Mouse (Mus musculus) heart, adult 11 months (tissue): ENCODE measurements around the gene Ggct.

ENCODE experiments used
- DNase-seq: peaks from one replicate; pipeline ENCODE4 v3.0.0; 2022

Ggct gene

DNA sequence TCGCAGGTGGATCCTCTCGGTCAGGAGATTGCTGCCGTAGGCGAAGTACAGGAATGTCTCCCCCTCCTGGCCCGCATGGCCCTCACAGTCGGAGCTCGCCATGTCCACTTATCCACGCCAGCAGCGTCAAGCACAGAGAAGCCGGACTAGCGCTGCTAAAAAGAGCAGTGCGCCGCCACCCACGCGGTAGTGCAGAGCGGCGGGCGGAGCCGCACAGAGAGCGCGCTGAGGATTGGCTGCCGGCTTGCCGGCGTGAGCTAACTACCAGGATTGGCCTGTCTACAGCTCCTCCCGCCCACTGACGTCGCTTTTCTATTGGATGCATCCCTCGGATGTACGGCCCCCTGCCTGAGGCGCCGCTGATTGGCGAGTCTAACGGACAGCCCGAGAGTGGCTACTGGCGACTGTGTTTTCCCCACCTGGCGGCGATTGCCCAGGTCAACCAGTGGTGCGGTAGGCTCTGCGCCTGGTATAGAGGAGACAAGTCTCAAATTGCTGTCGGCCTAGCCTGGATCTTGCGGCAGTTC is at the start of gene Ggct:
Ggct (minus strand) TSS at position 217 of the 527 bp plus-strand sequence.
- DNase-seq = peak; percentile 100

DNA sequence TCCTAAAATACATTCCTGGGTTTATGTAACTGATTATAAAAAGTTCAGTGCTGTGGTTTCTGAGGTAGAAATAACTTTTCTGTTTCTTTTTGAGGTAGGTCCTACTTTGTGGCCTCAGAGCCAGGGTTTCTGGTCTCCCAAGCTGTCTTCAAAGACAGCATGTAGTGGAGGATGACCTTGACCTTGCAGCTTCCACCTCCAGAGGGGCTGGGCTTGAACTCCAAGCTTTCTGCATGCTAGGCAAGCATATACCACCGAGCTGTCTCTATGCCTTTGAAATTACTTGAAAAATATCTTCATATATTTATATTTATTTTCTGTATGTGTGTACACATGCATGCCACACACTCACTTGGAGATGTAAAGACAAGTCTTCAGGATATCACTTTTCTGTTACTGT is 47.3 kb upstream of the Ggct start:
- no peak for DNase-seq

DNA sequence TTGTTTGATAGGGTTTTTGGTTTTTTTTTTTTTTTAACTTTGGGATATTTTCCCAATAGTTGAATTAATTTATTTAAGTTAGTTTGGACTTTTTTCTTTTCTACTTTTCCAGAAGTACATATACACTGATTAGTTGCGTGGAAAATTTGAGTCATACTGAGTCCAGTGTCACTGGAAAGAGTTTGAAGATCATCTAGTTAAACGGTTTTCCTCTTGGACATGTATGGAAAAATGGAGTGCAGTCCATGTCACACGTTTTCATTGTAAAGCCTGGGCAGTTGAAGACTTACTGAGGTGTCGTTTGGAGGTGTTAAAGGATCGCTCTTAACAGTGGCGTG is 46.7 kb upstream of the Ggct start:
- DNase-seq = no peak

- peak; percentile 87 for DNase-seq
These were observed 46.1 kb upstream of the Ggct start for GRCm38 (mm10) chr6:55038671-55039445.

DNA sequence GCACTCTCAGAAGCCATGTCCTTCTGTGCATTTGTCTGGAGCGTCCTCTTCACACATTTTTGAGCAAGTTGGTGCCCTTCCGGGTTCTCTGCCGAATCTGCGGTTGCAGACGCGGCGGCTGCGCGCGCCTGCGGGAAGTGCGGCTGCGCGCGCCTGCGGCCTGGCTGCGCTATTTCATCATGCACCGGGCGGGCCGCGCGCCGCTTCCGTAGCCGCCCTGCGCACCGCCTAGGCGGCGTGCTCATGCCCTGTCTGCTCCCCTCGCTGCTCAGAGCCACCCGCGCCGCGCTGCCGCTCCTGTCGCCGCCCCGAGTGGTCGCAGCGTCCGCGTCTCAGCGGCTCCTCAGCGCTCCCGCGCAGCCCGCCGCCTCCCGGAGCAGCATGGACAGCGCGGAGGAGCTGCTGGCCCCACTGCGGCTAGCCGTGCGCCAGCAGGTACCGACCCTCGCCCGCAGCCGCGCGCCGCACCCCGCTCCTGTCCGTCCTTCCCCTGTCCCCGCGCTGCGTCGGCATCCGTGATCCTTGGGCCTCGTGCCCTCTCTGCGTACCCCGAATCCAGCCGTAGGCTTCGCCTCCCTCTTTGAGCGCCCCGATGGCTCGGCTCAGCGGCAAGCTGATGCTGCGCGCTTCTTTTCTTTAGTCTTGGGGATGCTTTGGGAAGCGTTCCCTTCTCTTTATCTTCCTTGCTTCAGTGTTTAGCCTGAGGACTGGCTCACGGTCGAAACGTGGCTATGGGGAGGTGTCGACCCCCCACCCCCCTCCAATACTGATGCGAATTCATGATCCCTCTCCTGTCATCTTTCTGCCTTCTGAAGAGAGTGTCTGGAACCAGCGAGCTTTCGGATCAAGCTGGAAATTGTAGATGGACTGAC is 45.3 kb upstream of the Ggct start, which contains the start of gene Gars:
Gars (plus strand) TSS at position 209 of the 872 bp plus-strand sequence.
- peak; percentile 99 for DNase-seq

- no peak for DNase-seq
These were observed 44.0 kb upstream of the Ggct start for GRCm38 (mm10) chr6:55036731-55037130.

DNA sequence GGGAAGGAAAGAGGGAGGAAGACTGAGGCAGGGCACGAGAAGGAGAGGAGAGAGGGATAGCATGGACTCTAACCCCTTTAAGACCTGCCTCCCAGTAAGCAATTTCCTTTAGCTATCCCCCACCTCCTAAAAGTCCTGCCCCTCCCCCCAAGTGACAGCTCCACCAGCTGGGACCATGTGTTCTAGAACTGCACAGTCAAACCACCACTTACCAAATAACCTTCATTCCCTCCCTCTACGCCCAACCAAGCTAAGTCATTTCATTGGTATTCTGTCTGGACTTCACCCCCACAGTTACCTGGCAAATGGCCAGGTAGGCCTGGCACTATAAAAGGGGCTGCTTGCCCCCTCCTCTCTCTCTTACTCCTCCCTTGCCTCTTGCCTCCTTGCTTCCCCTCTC is 34.9 kb upstream of the Ggct start:
- peak; percentile 92 for DNase-seq

DNA sequence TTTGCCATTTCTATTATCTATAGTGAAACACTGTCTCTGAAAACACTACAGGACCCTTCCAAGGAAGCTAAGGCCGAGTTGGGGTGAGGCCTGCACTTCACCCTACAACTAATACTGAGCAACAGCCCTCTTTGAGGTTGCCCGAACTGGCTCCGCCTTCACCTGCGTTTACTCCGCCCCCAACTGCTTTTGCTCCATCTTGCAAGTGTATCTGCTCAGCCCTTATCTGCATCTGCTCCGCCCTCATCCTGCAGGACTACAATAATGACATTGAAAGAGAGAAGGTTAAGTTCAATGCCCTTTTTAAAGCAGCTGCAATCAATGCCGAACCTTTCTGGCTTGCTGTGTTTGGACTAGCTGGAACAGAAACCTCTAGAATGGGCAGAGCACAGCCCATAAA is 29.1 kb upstream of the Ggct start:
- DNase-seq = no peak

- no peak for DNase-seq
These were observed 25.7 kb upstream of the Ggct start for GRCm38 (mm10) chr6:55018417-55018816.

DNA sequence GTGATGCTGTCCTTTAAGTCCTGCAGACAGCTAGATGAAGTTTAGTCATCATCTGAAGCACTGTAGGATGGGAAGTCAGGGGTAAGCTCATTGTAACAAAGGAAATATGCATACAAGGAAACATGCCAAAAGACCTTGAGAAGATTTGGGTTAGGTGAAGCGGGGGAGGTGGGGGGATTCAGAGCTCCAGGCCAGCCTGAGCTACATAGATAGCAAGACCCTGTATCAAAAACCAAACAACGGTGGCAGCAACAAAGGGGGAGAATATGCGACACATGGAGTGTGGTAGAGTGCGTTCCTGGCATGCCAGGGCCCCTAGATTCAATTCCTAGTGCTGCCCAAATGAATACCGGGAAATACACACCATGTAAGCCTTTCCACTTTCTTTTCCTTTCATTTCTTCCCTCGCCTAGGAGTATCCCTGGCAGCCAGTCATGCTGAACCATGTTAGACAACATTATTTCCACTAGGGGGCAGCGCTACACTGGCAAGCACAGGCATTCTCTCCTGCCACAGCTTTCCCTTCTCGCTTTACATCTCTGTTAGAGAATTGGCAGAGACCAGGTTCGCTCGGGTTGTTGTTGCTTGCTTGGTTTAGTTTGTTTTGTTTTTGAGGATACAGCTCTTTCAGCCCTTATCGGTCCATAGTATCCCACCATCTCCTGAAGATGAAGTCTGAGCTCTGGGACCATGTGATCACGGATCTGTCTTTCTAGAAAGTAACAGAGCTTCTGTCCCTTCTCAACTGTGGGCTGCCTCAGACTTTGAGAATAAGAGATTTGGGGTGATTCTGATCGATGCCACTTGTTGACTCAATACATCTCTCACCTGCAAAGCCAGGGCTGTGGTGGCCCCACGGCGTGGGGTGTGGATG is 24.2 kb upstream of the Ggct start:
- peak; percentile 93 for DNase-seq

DNA sequence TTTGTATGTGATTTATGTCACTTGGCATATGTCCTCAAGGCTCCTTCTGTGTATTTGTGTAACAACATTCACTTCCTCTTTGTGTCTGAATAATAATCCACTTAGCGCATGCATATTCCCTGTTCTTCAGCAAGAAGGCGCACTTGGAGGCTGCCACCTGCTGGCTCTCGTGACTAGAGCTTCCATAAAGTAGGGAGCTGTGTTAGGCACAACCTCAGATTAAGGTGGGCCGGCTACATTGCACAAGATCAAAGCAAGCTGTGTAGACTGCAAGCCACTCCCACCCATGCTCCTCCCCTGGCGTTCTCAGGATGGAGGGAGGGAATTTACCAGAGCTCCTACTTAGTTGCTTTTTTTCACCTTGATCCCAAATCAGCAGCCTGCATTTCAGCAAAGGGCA is 23.5 kb upstream of the Ggct start:
- DNase-seq = peak; percentile 92

DNA sequence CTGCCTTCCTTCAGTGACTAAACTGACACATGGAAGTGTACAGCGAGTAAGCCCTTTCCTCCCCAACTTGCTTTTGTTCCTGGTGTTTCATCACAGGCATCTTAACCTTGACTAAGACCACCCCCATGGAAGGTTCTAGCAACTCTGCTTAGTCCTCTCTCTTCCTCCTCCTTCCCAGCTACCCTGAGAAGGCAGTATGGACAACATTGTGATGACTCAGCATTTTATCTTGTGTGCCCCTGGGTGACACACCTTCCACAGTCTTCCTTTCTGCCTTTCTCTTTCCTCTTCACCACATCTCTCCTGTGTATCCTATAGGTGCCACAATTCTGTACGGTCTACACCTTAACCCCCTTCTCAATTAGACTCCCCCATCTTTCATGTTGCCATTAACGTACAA is 21.4 kb upstream of the Ggct start:
- peak; percentile 29 for DNase-seq

DNA sequence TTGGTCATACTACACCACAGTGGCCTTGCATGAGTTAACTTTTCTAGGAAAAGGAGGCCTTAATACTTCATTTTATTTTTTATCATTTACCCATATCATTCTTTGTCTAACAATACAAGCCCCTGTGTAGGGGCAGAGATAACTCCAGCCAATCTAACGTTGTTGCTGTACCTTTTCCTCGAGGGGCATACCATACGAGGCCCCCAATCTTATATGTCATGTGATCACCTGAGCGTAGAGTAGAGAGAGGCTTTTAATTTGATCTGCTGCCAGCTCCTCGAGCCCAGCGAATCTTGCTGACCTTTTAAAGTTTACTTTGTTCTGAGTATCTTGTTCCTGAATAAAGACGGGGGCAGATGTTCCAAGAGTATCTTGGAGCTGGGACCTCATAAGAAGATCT is 19.8 kb upstream of the Ggct start:
- peak; percentile 68 for DNase-seq

DNA sequence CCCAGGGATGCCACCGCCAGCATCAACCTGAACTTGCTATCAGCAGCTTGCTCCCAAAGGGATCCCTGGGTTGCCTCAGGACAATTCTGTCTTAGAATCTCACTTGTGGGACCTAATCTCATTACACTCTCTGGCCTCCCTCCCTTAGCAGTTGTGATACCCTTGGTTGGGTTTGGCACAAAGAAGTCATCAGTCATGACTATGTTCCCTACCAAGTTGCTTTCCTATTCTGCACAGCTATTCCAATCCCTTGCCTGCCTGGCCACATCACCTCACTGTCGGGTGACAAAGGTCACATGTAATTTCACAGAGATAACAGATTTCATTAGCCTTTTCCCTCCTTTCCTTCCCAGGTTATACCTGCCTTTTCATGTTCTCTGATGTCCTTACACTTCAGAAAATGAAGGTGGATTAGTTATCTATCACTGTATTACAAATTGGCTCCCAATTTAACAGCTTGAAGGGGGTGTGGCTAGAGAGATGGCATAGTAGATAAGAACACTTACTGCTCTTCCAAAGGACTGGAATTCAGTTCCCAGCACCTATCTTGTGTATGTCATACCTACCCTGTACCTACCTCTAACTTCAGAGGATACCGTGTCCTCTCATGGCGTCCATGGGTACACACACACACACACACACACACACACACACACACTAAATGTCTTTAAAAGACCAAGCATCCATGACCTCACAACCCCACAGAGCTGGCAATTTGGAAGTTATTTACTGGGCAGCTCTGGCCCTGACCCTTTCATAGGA is 17.8 kb upstream of the Ggct start:
- DNase-seq = peak; percentile 68

- peak; percentile 84 for DNase-seq
These were observed 16.9 kb upstream of the Ggct start for GRCm38 (mm10) chr6:55009391-55010230.

- DNase-seq = peak; percentile 55
These were observed 15.7 kb upstream of the Ggct start for GRCm38 (mm10) chr6:55008401-55008800.

DNA sequence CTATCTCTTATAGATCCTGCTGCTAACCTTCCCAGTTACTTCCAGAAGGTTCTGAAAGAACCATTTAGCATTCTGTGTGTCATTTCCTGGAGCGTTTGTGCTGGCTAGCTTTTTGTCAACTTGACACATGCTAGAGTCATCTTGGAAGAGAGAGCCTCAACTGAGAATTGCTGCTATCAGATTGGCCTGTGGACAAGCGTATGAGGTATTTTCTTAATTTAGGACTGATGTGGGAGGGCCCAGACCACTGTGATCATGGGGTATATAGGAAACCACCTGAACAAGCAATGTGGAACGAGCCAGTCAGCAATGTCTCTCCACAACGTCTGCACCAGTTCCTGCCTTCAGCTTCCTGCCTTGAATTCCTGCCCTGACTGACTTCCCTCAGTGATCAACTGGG is 10.8 kb upstream of the Ggct start:
- DNase-seq = peak; percentile 96

GRCm38 (mm10) chr6:55002438-55002837 is 9.7 kb upstream of the Ggct start:
- peak; percentile 68 for DNase-seq

- peak; percentile 75 for DNase-seq
These were observed 8.6 kb upstream of the Ggct start for GRCm38 (mm10) chr6:55001320-55001719.

DNA sequence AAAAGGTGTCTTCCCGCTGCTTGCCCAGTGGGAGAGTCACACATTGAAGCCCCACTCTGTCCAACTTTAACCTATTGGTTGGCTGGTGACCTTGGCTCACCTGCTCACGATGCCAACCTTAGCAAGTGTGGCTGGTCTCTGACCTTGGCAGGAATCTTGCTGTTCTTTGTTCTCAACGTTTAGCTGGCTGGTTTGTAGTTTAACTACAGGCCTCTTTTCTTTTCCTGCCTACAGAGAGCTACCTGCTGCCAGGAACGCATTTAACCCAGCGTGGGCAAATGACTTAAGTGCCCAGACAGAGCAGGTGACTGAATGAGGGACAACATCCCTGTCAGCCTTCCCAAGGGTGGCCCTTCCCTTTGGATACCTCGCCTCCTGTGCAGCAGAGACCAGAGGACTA is 5.0 kb upstream of the Ggct start:
- DNase-seq = peak; percentile 71

DNA sequence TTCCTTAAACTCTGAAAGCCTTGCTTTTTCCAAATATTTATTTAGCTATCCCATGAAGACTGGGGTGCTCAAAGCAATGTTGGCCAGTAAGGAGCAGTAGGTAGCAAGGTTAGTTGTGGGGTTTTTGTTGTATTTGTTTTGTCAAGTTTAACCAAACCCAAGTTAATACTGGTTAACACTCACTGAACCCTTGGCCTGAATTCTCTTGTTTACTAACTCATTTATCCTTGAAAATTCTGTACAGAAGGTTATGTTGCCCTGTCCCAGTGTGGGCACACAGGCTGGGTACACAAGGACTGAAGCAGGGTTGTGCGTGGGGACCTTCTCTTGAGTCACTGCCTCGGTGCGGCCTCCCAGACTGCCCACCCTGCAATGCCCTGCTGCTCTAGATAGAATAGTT is 3.6 kb upstream of the Ggct start:
- peak; percentile 39 for DNase-seq
